Mouse (Mus musculus) CH12.LX (cell line): ENCODE measurements around the gene Sik3. TPM values are rescaled to one million over a fixed set of nuclear protein-coding genes. Genes with fewer than 3 reads are reported as not detected.

Experiments used
- DNase-seq: peaks from one replicate; pipeline ENCODE4 v3.0.0-alpha.2; 2013; ENCODE audit errors: extremely low read depth
- H3K27ac ChIP-seq: 2 replicates; pipeline ENCODE4 v1.5.1; 2012; ENCODE audit warnings: low read depth, mild to moderate bottlenecking, control low read depth, moderate library complexity; ENCODE audit not compliant: insufficient read depth
- H3K27me3 ChIP-seq: replicated peaks from 2 replicates; pipeline ENCODE3; 2012; ENCODE audit warnings: inconsistent platforms
- H3K36me3 ChIP-seq, 2 experiments: replicated peaks in 1 of 2; 2 replicates each; pipeline versions ENCODE3 to v1.6.1; 2012; ENCODE audit warnings: inconsistent platforms in 1 of 2, low read length in 1 of 2, mild to moderate bottlenecking in 1 of 2, mixed read lengths in 1 of 2, moderate library complexity in 1 of 2; ENCODE audit not compliant: control insufficient read depth in 1 of 2, insufficient read depth in 1 of 2
- H3K4me1 ChIP-seq, 2 experiments: 2 replicates each; pipeline ENCODE4 v1.6.1; 2012; ENCODE audit warnings: inconsistent platforms in 1 of 2, moderate library complexity in 1 of 2; ENCODE audit not compliant: insufficient read depth in 2 of 2, control insufficient read depth in 1 of 2
- H3K4me2 ChIP-seq: 2 replicates; pipeline ENCODE4 v1.6.1; 2012; ENCODE audit warnings: low read depth, mild to moderate bottlenecking, control low read depth; ENCODE audit not compliant: poor library complexity, insufficient read depth, severe bottlenecking
- H3K4me3 ChIP-seq, 3 experiments: fragments of 150-350 bp in 1 of 3; sonication (generic) in 1 of 3; replicated peaks in 1 of 3; 2 replicates each; pipeline versions ENCODE3 to v1.5.1; 2011 to 2012; ENCODE audit warnings: low read depth in 2 of 3, low read length in 2 of 3, mild to moderate bottlenecking in 2 of 3, moderate library complexity in 2 of 3, control low read depth in 1 of 3, improper control_type of control experiment in 1 of 3, inconsistent platforms in 1 of 3, mixed read lengths in 1 of 3; ENCODE audit not compliant: poor library complexity in 1 of 3
- H3K79me2 ChIP-seq: replicated peaks from 2 replicates; pipeline ENCODE4 v1.6.1; 2012; ENCODE audit warnings: mild to moderate bottlenecking, moderate library complexity; ENCODE audit not compliant: control insufficient read depth, poor library complexity, insufficient read depth, severe bottlenecking; ENCODE audit errors: extremely low read depth
- H3K9ac ChIP-seq: 2 replicates; pipeline ENCODE4 v1.6.1; 2012; ENCODE audit warnings: low read depth, mild to moderate bottlenecking, control low read depth, moderate library complexity; ENCODE audit not compliant: insufficient read depth
- H3K9me3 ChIP-seq: replicated peaks from 2 replicates; pipeline ENCODE3; 2012; ENCODE audit warnings: low read length, inconsistent platforms, mixed read lengths
- BHLHE40 ChIP-seq: IDR thresholded peaks from 2 replicates; pipeline ENCODE4 v1.6.1; 2011; ENCODE audit warnings: mild to moderate bottlenecking, low read depth, low read length, improper control_type of control experiment
- CHD2 ChIP-seq: IDR thresholded peaks from 2 replicates; pipeline ENCODE4 v1.6.1; 2011; ENCODE audit warnings: low read length, improper control_type of control experiment
- CTCF ChIP-seq, 2 experiments: IDR thresholded peaks in 1 of 2; conservative IDR thresholded peaks in 1 of 2; 2 replicates each; pipeline ENCODE4 v1.5.1; 2011 to 2012; ENCODE audit warnings: low read depth in 2 of 2, low read length in 2 of 2, improper control_type of control experiment in 1 of 2, inconsistent platforms in 1 of 2, mild to moderate bottlenecking in 1 of 2, moderate library complexity in 1 of 2
- E2F4 ChIP-seq: IDR thresholded peaks from 2 replicates; pipeline ENCODE4 v1.6.1; 2011; ENCODE audit warnings: low read depth, low read length, improper control_type of control experiment; ENCODE audit not compliant: insufficient replicate concordance
- ELF1 ChIP-seq: IDR thresholded peaks from 2 replicates; pipeline ENCODE4 v1.6.1; 2014; ENCODE audit warnings: low read depth, mild to moderate bottlenecking, inconsistent platforms, low read length, improper control_type of control experiment
- EP300 ChIP-seq: IDR thresholded peaks from 2 replicates; pipeline ENCODE4 v1.6.1; 2011; ENCODE audit warnings: low read length, improper control_type of control experiment
- ETS1 ChIP-seq: conservative IDR thresholded peaks from 2 replicates; pipeline ENCODE4 v1.6.1; 2012; ENCODE audit warnings: low read depth, mild to moderate bottlenecking, inconsistent platforms, low read length, improper control_type of control experiment, moderate library complexity
- GABPA ChIP-seq: IDR thresholded peaks from 2 replicates; pipeline ENCODE4 v1.6.1; 2012; ENCODE audit warnings: low read depth, low read length, improper control_type of control experiment, inconsistent platforms; ENCODE audit not compliant: insufficient replicate concordance
- HCFC1 ChIP-seq: IDR thresholded peaks from 2 replicates; pipeline ENCODE4 v1.6.1; 2012; ENCODE audit warnings: low read depth, mild to moderate bottlenecking, inconsistent platforms, low read length, improper control_type of control experiment
- IRF4 ChIP-seq: IDR thresholded peaks from 2 replicates; pipeline ENCODE4 v1.6.1; 2014; ENCODE audit warnings: low read depth, mild to moderate bottlenecking, inconsistent platforms, low read length, improper control_type of control experiment
- JUN ChIP-seq: IDR thresholded peaks from 2 replicates; pipeline ENCODE4 v1.6.1; 2011; ENCODE audit warnings: low read depth, mild to moderate bottlenecking, low read length, improper control_type of control experiment, moderate library complexity; ENCODE audit not compliant: insufficient read depth
- KAT2A ChIP-seq: IDR thresholded peaks from 2 replicates; pipeline ENCODE4 v1.6.1; 2012; ENCODE audit warnings: low read length, improper control_type of control experiment, inconsistent platforms; ENCODE audit not compliant: insufficient replicate concordance
- MAFK ChIP-seq: IDR thresholded peaks from 2 replicates; pipeline ENCODE4 v1.6.1; 2011; ENCODE audit warnings: low read length, improper control_type of control experiment; ENCODE audit not compliant: insufficient replicate concordance
- MAX ChIP-seq: IDR thresholded peaks from 2 replicates; pipeline ENCODE4 v1.6.1; 2011; ENCODE audit warnings: low read length, improper control_type of control experiment
- MAZ ChIP-seq: IDR thresholded peaks from 2 replicates; pipeline ENCODE4 v1.6.1; 2012; ENCODE audit warnings: low read depth, mild to moderate bottlenecking, inconsistent platforms, low read length, improper control_type of control experiment, moderate library complexity
- NELFE ChIP-seq: IDR thresholded peaks from 2 replicates; pipeline ENCODE4 v1.6.1; 2011; ENCODE audit warnings: low read depth, low read length, improper control_type of control experiment
- PAX5 ChIP-seq: IDR thresholded peaks from 2 replicates; pipeline ENCODE4 v1.6.1; 2012; ENCODE audit warnings: low read length, inconsistent platforms, mixed read lengths
- POLR2A ChIP-seq: IDR thresholded peaks from 2 replicates; pipeline ENCODE4 v1.6.1; 2011; ENCODE audit warnings: low read depth, mild to moderate bottlenecking, improper control_type of control experiment, low read length
- POLR2AphosphoS2 ChIP-seq: IDR thresholded peaks from 2 replicates; pipeline ENCODE4 v1.6.1; 2011; ENCODE audit warnings: low read depth, low read length, improper control_type of control experiment
- RAD21 ChIP-seq: IDR thresholded peaks from 2 replicates; pipeline ENCODE4 v1.6.1; 2011; ENCODE audit warnings: low read depth, mild to moderate bottlenecking, low read length, improper control_type of control experiment, moderate library complexity
- SIN3A ChIP-seq: IDR thresholded peaks from 2 replicates; pipeline ENCODE4 v1.6.1; 2012; ENCODE audit warnings: low read length, improper control_type of control experiment, inconsistent platforms
- TBP ChIP-seq: conservative IDR thresholded peaks from 2 replicates; pipeline ENCODE4 v1.6.1; 2011; ENCODE audit warnings: low read depth, low read length, improper control_type of control experiment
- TCF12 ChIP-seq: IDR thresholded peaks from 2 replicates; pipeline ENCODE4 v1.6.1; 2014; ENCODE audit warnings: low read depth, mild to moderate bottlenecking, inconsistent platforms, low read length, improper control_type of control experiment
- USF1 ChIP-seq: IDR thresholded peaks from 2 replicates; pipeline ENCODE4 v1.6.1; 2014; ENCODE audit warnings: low read depth, mild to moderate bottlenecking, inconsistent platforms, low read length, improper control_type of control experiment
- USF2 ChIP-seq: conservative IDR thresholded peaks from 2 replicates; pipeline ENCODE4 v1.6.1; 2011; ENCODE audit warnings: low read depth, low read length, improper control_type of control experiment
- ZC3H11A ChIP-seq: IDR thresholded peaks from 2 replicates; pipeline ENCODE4 v1.6.1; 2012; ENCODE audit warnings: low read depth, mild to moderate bottlenecking, inconsistent platforms, low read length, improper control_type of control experiment
- ZMIZ1 ChIP-seq: IDR thresholded peaks from 2 replicates; pipeline ENCODE4 v1.6.1; 2012; ENCODE audit warnings: low read depth, mild to moderate bottlenecking, inconsistent platforms, low read length, improper control_type of control experiment
- dilution Hi-C: fragments of 300-500 bp; cut with MboI; formaldehyde crosslinking; loops from 2 replicates; pipeline ENCODE4 v1.14.3; 2020; ENCODE audit warnings: low sequenced_read_pairs; ENCODE audit not compliant: extremely low pct_unique_long_range_greater_than_20kb, extremely low pct_ligation_motif_present
- in situ Hi-C: fragments of 300-500 bp; cut with MboI; formaldehyde crosslinking; loops from 3 replicates; pipeline ENCODE4 v1.14.3; 2019; ENCODE audit warnings: low sequenced_read_pairs, low pct_ligation_motif_present, low pct_unique_long_range_greater_than_20kb, mixed read lengths
- polyA plus RNA-seq: library from polyadenylated mRNA; unstranded; fragments of >175 nt; gene quantifications from 2 replicates; pipeline ENCODE4 v1.2.1, GENCODE M21; 2012; ENCODE audit warnings: low read depth; ENCODE audit not compliant: insufficient read length
- total RNA-seq, 2 experiments: library from RNA; depleted of rRNA; stranded (reverse); fragments of 300-350 nt in 1 of 2; fragments of >200 nt in 1 of 2; gene quantifications; 2 replicates each; pipeline ENCODE4 v1.2.3; 2012 to 2014

Gene Sik3
- total and polyA plus RNA-seq, 3 experiments, result 14.9 to 29.8 (median 21.4) TPM

GRCm38 (mm10) chr9:46175938-46176375 lies 163.3 kb downstream of the Sik3 start:
- no peaks in the 10 kb centered on the region for H3K9me3 ChIP-seq
- TF ChIP-seq EP300 (0 out of 2 replicates have a peak, but pooled peaks have one; percentile 10), USF2 (no peak), E2F4 (no peak), NELFE (no peak), ELF1 (0 out of 2 replicates have a peak, but pooled peaks have one; percentile 30), CTCF (conservative IDR thresholded peaks at IDR 0.05 in 1 of 2, IDR thresholded peaks at IDR 0.05 in 1 of 2; ENCODE audit: low read depth in 2 of 2, low read length in 2 of 2) (no peak), CHD2 (no peak), ZMIZ1 (no peak)
- no peaks in the 10 kb centered on the region for H3K27me3 ChIP-seq
- peaks cover 30 to 39% of the 10 kb centered on the region in 2 experiments for H3K36me3 ChIP-seq
- peak overlapping the region; percentile 99 for H3K27ac ChIP-seq
- H3K4me1 ChIP-seq, result peaks cover 12 to 47% of the 10 kb centered on the region in 2 experiments
- in situ Hi-C loops (no loop called here), dilution Hi-C loops (no loop called here)
- peak overlapping the region in 1 of 3 experiments; percentile 53 for H3K4me3 ChIP-seq
- no peaks in the 10 kb centered on the region; the same call in 1 of the 2 replicates for H3K79me2 ChIP-seq
- peak overlapping the region; percentile 51; the same call in 1 of the 2 replicates for H3K9ac ChIP-seq
- peak overlapping the region; percentile 59; the same call in 1 of the 2 replicates for H3K4me2 ChIP-seq
- DNase-seq, result no peak

GRCm38 (mm10) chr9:46176613-46177012 lies 164.0 kb downstream of the Sik3 start:
- H3K27me3 ChIP-seq, result no peaks in the 10 kb centered on the region
- no peak for DNase-seq

GRCm38 (mm10) chr9:46178595-46178994 lies 166.0 kb downstream of the Sik3 start:
- dilution Hi-C loops (no loop called here), in situ Hi-C loops (no loop called here)
- no peak overlapping the region for H3K4me2 ChIP-seq
- no peaks in the 10 kb centered on the region; the same call in 1 of the 2 replicates for H3K79me2 ChIP-seq
- H3K4me3 ChIP-seq, result no peak overlapping the region
- no peaks in the 10 kb centered on the region for H3K9me3 ChIP-seq
- no peaks in the 10 kb centered on the region for H3K27me3 ChIP-seq
- peaks cover 34 to 56% of the 10 kb centered on the region in 2 experiments for H3K36me3 ChIP-seq
- TF ChIP-seq TBP, result no peak
- no peak for TF ChIP-seq MAX
- no peak for TF ChIP-seq GABPA
- TF ChIP-seq JUN, result no peak
- TF ChIP-seq USF2, result no peak
- no peak for TF ChIP-seq POLR2A
- TF ChIP-seq BHLHE40, result no peak
- TF ChIP-seq MAFK, result no peak
- TF ChIP-seq MAZ, result no peak
- no peak for TF ChIP-seq SIN3A
- TF ChIP-seq PAX5, result no peak
- TF ChIP-seq USF1, result no peak
- no peak for TF ChIP-seq POLR2AphosphoS2
- TF ChIP-seq EP300, result no peak
- no peak for TF ChIP-seq TCF12
- no peak for TF ChIP-seq IRF4
- TF ChIP-seq ETS1, result no peak
- no peak for TF ChIP-seq HCFC1
- no peak for DNase-seq
- H3K9ac ChIP-seq, result no peak overlapping the region
- peaks cover 7 to 24% of the 10 kb centered on the region in 2 experiments for H3K4me1 ChIP-seq
- no peak overlapping the region for H3K27ac ChIP-seq

More at GRCm38 (mm10) chr9:46176613-46177012, 164.0 kb downstream of the Sik3 start:
- no peak overlapping the region for H3K4me2 ChIP-seq
- peak overlapping the region; percentile 28; the same call in 1 of the 2 replicates for H3K27ac ChIP-seq
- dilution Hi-C loops (no loop called here), in situ Hi-C loops (no loop called here)
- H3K9me3 ChIP-seq, result no peaks in the 10 kb centered on the region
- H3K4me1 ChIP-seq, result peaks cover 7 to 40% of the 10 kb centered on the region in 2 experiments
- no peaks in the 10 kb centered on the region; the same call in 1 of the 2 replicates for H3K79me2 ChIP-seq
- H3K9ac ChIP-seq, result no peak overlapping the region
- peaks cover 34 to 41% of the 10 kb centered on the region in 2 experiments for H3K36me3 ChIP-seq
- no peak for TF ChIP-seq TCF12
- TF ChIP-seq RAD21, result no peak
- TF ChIP-seq MAZ, result no peak
- no peak for TF ChIP-seq SIN3A
- TF ChIP-seq ZC3H11A, result no peak
- TF ChIP-seq PAX5, result no peak
- no peak for TF ChIP-seq CHD2
- no peak for TF ChIP-seq KAT2A
- no peak overlapping the region for H3K4me3 ChIP-seq
